Mouse (Mus musculus) midbrain, embryonic 12.5 days (tissue): ENCODE measurements around the gene Pbxip1. TPM values are rescaled to one million over a fixed set of nuclear protein-coding genes. Genes with fewer than 3 reads are reported as not detected.
A peak's percentile ranks its signal among the peaks of the same experiment; 100 is the strongest.

Experiments
- ATAC-seq: fragments of 200-750 bp; cut with Nextera tagmentation; 2 replicates; pipeline ENCODE4 v1.8.0; 2017; ENCODE audit warnings: low read depth, moderate TSS enrichment, moderate library complexity; ENCODE audit not compliant: low FRiP score
- H3K27ac ChIP-seq: fragments of 300-500 bp; sonication (generic); replicated peaks from 2 replicates; pipeline ENCODE4 v1.5.1; 2016; ENCODE audit warnings: mild to moderate bottlenecking
- H3K27me3 ChIP-seq: fragments of 300-500 bp; sonication (generic); 2 replicates; pipeline ENCODE4 v1.6.1; 2016; ENCODE audit warnings: mild to moderate bottlenecking
- H3K36me3 ChIP-seq: fragments of 300-500 bp; sonication (generic); 2 replicates; pipeline ENCODE4 v1.6.1; 2016
- H3K4me1 ChIP-seq: fragments of 300-500 bp; sonication (generic); 2 replicates; pipeline ENCODE4 v1.6.1; 2016
- H3K4me2 ChIP-seq: fragments of 300-500 bp; sonication (generic); replicated peaks from 2 replicates; pipeline ENCODE4 v1.6.1; 2016; ENCODE audit warnings: mild to moderate bottlenecking, moderate library complexity
- H3K4me3 ChIP-seq: fragments of 300-500 bp; sonication (generic); 2 replicates; pipeline ENCODE4 v1.5.1; 2016; ENCODE audit warnings: mild to moderate bottlenecking
- H3K9ac ChIP-seq: fragments of 300-500 bp; sonication (generic); replicated peaks from 2 replicates; pipeline ENCODE4 v1.6.1; 2016; ENCODE audit warnings: mild to moderate bottlenecking, moderate library complexity
- H3K9me3 ChIP-seq: fragments of 300-500 bp; sonication (generic); 2 replicates; pipeline ENCODE4 v1.6.1; 2016; ENCODE audit warnings: mild to moderate bottlenecking
- WGBS: fragments of 180-500 bp; shearing (Covaris S2); methylation state at CpG from one replicate; pipeline ENCODE4 v1.1.7; 2016; 5-methylcytosine and 5-hydroxymethylcytosine counted together
- polyA plus RNA-seq: library from polyadenylated mRNA; unstranded; fragments of >200 nt; fragmentation: Nextera tagmentation; extraction: Ambion mirVana; gene quantifications from 2 replicates; pipeline ENCODE4 v1.2.1, GENCODE M21; 2016

Gene Pbxip1
- polyA plus RNA-seq, 1 experiment from 2014 or later, result 17.9 TPM

- Histone ChIP-seq H3K4me3 (peak within 1 kb of the TSS; percentile 54), H3K9me3 (no peaks in the 10 kb centered on the region), H3K9ac (peak within 1 kb of the TSS; percentile 47), H3K4me2 (peak within 1 kb of the TSS; percentile 73), H3K27ac (peak within 1 kb of the TSS; percentile 52; the same call in 1 of the 2 replicates), H3K4me1 (peaks cover 9% of the 10 kb centered on the region), H3K36me3 (peaks cover 39% of the 10 kb centered on the region), H3K27me3 (no peaks in the 10 kb centered on the region)
- peak; percentile 99 for ATAC-seq
- WGBS, result 7% methylated on average over 28 of the region's 28 CpGs
Measured at GRCm38 (mm10) chr3:89411490-89412393, 24.8 kb upstream of the Pbxip1 start, which contains the start of gene Flad1. Gene Flad1, minus strand, starts transcription at chr3:89411870.

DNA sequence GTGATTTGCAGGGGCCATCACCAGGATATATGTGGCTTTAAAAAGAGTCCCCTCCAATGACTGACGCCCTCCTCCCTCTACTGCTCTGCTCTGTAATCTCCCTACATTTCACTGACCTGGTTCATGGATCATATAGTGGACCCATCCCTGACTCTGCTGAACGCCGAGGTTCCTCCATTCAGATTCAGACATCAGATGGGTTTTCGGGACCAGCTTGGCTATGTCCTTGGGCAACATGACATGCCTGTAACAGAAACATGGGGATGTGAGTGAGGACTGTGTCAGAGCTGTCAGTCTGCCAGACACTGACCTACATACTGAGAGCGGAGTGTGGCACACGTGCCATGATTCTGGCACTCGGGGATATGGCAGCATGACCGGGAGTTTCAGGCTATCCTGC, 20.3 kb upstream of the Pbxip1 start:
- no peak for ATAC-seq
- 96% methylated on average over 8 of the region's 8 CpGs for WGBS
- Histone ChIP-seq H3K4me2 (no peak overlapping the region), H3K36me3 (peaks cover 28% of the 10 kb centered on the region), H3K9me3 (no peaks in the 10 kb centered on the region), H3K9ac (no peak overlapping the region), H3K27ac (no peak overlapping the region), H3K4me3 (no peak overlapping the region), H3K4me1 (peaks cover 28% of the 10 kb centered on the region), H3K27me3 (no peaks in the 10 kb centered on the region)

- ATAC-seq, result no peak
- H3K36me3 ChIP-seq, result peaks cover 28% of the 10 kb centered on the region
- H3K4me3 ChIP-seq, result peak overlapping the region; percentile 65
- H3K9me3 ChIP-seq, result no peaks in the 10 kb centered on the region
- H3K4me2 ChIP-seq, result peak overlapping the region; percentile 94
- peaks cover 36% of the 10 kb centered on the region for H3K4me1 ChIP-seq
- WGBS, result 25% methylated on average over 2 of the region's 2 CpGs
- no peaks in the 10 kb centered on the region for H3K27me3 ChIP-seq
- peak overlapping the region; percentile 87 for H3K27ac ChIP-seq
- peak overlapping the region; percentile 62 for H3K9ac ChIP-seq
Measured at GRCm38 (mm10) chr3:89417131-89417530, 19.4 kb upstream of the Pbxip1 start.

GRCm38 (mm10) chr3:89417840-89418169, 18.7 kb upstream of the Pbxip1 start:
- Histone ChIP-seq H3K27me3 (no peaks in the 10 kb centered on the region), H3K36me3 (peaks cover 28% of the 10 kb centered on the region), H3K9me3 (no peaks in the 10 kb centered on the region), H3K4me2 (peak overlapping the region; percentile 94), H3K4me1 (peaks cover 42% of the 10 kb centered on the region), H3K4me3 (peak overlapping the region; percentile 65), H3K27ac (peak overlapping the region; percentile 87), H3K9ac (peak overlapping the region; percentile 62)
- 0% methylated on average over 20 of the region's 20 CpGs for WGBS
- ATAC-seq, result peak; percentile 47

DNA sequence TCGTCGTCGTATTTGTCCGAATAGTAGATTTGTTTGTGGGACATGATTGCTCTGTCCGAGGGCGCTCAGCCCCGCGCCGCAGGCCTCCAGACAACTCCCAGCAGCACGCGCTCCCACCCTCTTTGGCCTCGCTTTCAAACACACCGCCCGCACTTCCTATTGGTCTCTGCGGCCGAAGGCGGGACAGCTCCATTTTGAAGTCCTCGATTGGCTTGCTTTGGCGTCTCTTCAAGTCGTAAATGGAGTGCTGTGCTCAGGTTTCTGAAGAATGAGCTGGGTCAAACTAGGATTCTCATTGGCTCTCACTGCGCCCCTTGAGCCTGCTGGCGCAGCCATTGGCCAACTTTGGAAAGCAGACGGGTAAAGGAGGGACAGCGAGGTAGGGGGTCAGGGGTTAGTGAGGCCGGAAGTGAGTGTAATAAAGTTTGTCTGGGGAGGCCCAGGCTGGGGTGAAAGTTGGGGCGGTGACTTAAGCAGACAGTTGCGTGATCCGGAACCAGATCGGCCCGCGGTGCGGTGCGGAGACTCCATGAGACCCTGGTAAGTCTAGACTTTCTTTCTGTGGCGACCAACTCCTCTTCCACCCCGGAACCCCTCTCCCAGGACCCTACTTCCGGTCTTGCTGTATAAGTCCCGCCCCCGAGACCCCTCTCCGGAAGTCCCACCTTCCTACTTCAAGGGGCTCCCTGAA, 18.2 kb upstream of the Pbxip1 start, which contains the start of the genes Cks1b and Shc1:
Gene Cks1b, minus strand, starts transcription at position 214 of the 691 bp plus-strand sequence.
Gene Shc1, plus strand, starts transcription at position 274 of the 691 bp plus-strand sequence.
- Histone ChIP-seq H3K4me2 (peak within 1 kb of the TSS; percentile 94), H3K36me3 (peaks cover 28% of the 10 kb centered on the region), H3K4me1 (peaks cover 42% of the 10 kb centered on the region), H3K9me3 (no peaks in the 10 kb centered on the region), H3K27me3 (no peaks in the 10 kb centered on the region), H3K27ac (peak within 1 kb of the TSS; percentile 87), H3K4me3 (peak within 1 kb of the TSS; percentile 65), H3K9ac (peak within 1 kb of the TSS; percentile 71)
- WGBS, result under 1% methylated on average over 39 of the region's 39 CpGs
- peak; percentile 96 for ATAC-seq

- Histone ChIP-seq H3K27ac (peak overlapping the region; percentile 87), H3K9me3 (no peaks in the 10 kb centered on the region), H3K4me3 (peak overlapping the region; percentile 65), H3K4me1 (peaks cover 42% of the 10 kb centered on the region), H3K9ac (peak overlapping the region; percentile 71), H3K27me3 (no peaks in the 10 kb centered on the region), H3K4me2 (peak overlapping the region; percentile 94), H3K36me3 (peaks cover 27% of the 10 kb centered on the region)
- 0% methylated on average over 16 of the region's 16 CpGs for WGBS
- ATAC-seq, result peak; percentile 27; the same call in 1 of the 2 replicates
Measured at GRCm38 (mm10) chr3:89418861-89419250, 17.6 kb upstream of the Pbxip1 start.

DNA sequence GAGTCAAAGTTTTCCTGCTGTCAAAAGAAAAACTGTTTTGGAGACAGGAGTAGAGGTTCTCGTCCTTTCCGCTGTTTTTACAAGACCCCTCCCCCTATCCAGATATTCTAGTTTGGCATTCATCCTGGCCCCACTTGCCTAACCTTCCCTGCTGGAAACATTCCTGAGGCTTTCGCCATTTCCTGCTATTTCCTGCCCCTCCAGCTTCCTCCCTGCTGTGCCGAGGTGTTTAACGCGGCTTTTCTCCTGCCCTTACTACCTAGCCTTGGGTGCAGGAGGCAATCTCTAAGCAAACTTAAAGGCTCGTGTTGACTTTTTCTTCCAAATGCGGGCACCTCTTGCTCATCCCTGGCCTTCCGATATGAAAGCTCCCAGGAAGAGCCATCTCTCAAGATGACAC, 16.9 kb upstream of the Pbxip1 start:
- Histone ChIP-seq H3K4me2 (peak overlapping the region; percentile 94), H3K27ac (peak overlapping the region; percentile 87), H3K27me3 (no peaks in the 10 kb centered on the region), H3K4me1 (peaks cover 42% of the 10 kb centered on the region), H3K9me3 (no peaks in the 10 kb centered on the region), H3K36me3 (peaks cover 21% of the 10 kb centered on the region), H3K9ac (peak overlapping the region; percentile 71), H3K4me3 (peak overlapping the region; percentile 65)
- ATAC-seq, result no peak
- WGBS, result 5% methylated on average over 9 of the region's 9 CpGs

GRCm38 (mm10) chr3:89419981-89420380, 16.5 kb upstream of the Pbxip1 start:
- H3K4me1 ChIP-seq, result peaks cover 42% of the 10 kb centered on the region

DNA sequence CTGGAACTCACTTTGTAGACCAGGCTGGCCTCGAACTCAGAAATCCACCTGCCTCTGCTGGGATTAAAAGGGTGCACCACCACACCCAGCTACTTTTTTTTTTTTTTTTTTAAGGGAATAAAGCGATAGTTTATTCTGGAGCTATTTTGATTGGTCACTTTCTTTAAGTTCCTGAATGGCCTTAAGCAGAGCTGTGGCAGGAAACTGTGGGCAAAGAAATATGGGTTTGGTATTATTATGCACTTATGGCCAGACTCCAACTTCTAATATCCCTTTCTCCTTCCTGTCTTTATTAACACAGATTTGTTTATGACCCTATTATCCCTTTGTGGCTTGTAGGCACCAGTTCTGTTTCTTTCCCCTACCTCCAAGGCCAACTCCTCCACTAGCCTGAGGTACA, 16.1 kb upstream of the Pbxip1 start:
- no peak for ATAC-seq
- no peaks in the 10 kb centered on the region for H3K27me3 ChIP-seq
- no peak overlapping the region for H3K4me3 ChIP-seq
- H3K4me1 ChIP-seq, result peaks cover 42% of the 10 kb centered on the region
- no peaks in the 10 kb centered on the region for H3K9me3 ChIP-seq
- peaks cover 21% of the 10 kb centered on the region for H3K36me3 ChIP-seq
- H3K27ac ChIP-seq, result no peak overlapping the region
- no peak overlapping the region for H3K9ac ChIP-seq
- WGBS, result 78% methylated on average over 2 of the region's 2 CpGs
- H3K4me2 ChIP-seq, result peak overlapping the region; percentile 48; the same call in 1 of the 2 replicates

More at GRCm38 (mm10) chr3:89419981-89420380, 16.5 kb upstream of the Pbxip1 start:
- H3K36me3 ChIP-seq, result peaks cover 21% of the 10 kb centered on the region
- WGBS, result 42% methylated on average over 3 of the region's 3 CpGs
- peak overlapping the region; percentile 71; the same call in 1 of the 2 replicates for H3K9ac ChIP-seq
- no peaks in the 10 kb centered on the region for H3K27me3 ChIP-seq
- peak overlapping the region; percentile 94 for H3K4me2 ChIP-seq
- H3K9me3 ChIP-seq, result no peaks in the 10 kb centered on the region
- no peak for ATAC-seq
- peak overlapping the region; percentile 87; the same call in 1 of the 2 replicates for H3K27ac ChIP-seq
- peak overlapping the region; percentile 65 for H3K4me3 ChIP-seq

GRCm38 (mm10) chr3:89421002-89421774, 15.3 kb upstream of the Pbxip1 start:
- peak; percentile 21; the same call in 1 of the 2 replicates for ATAC-seq
- no peaks in the 10 kb centered on the region for H3K9me3 ChIP-seq
- peak overlapping the region; percentile 35 for H3K4me3 ChIP-seq
- peaks cover 42% of the 10 kb centered on the region for H3K4me1 ChIP-seq
- H3K27ac ChIP-seq, result 0 out of 2 replicates have a peak overlapping the region, but pooled peaks have one; percentile 26
- peak overlapping the region; percentile 48 for H3K4me2 ChIP-seq
- no peaks in the 10 kb centered on the region for H3K27me3 ChIP-seq
- H3K9ac ChIP-seq, result peak overlapping the region; percentile 54; the same call in 1 of the 2 replicates
- H3K36me3 ChIP-seq, result peaks cover 13% of the 10 kb centered on the region
- WGBS, result 2% methylated on average over 11 of the region's 11 CpGs

DNA sequence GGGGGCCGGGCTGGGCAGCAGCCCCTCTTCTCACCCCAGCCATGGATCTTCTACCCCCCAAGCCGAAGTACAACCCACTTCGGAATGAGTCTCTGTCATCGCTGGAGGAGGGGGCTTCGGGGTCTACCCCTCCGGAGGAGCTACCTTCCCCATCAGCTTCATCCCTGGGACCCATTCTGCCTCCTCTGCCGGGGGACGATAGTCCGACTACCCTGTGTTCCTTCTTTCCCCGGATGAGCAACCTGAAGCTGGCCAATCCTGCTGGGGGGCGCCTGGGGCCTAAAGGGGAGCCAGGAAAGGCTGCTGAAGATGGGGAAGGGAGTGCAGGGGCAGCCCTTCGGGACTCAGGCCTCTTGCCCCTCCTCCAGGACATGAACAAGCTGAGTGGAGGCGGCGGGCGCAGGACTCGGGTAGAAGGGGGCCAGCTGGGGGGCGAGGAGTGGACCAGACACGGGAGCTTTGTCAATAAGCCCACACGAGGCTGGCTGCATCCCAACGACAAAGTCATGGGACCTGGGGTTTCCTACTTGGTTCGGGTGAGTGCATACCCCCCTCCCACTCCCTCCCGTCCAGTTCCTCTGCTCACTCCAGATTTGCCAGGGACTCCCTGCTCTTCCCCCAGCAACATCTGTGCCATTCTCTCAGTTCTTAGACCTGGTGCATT, 14.6 kb upstream of the Pbxip1 start:
- 0 out of 2 replicates have a peak overlapping the region, but pooled peaks have one; percentile 26 for H3K27ac ChIP-seq
- peak overlapping the region; percentile 48 for H3K4me2 ChIP-seq
- no peak for ATAC-seq
- H3K4me3 ChIP-seq, result peak overlapping the region; percentile 35
- H3K4me1 ChIP-seq, result peaks cover 38% of the 10 kb centered on the region
- H3K9ac ChIP-seq, result peak overlapping the region; percentile 54
- WGBS, result 7% methylated on average over 22 of the region's 22 CpGs
- peaks cover 11% of the 10 kb centered on the region for H3K36me3 ChIP-seq
- H3K9me3 ChIP-seq, result no peaks in the 10 kb centered on the region
- no peaks in the 10 kb centered on the region for H3K27me3 ChIP-seq
